Mouse (Mus musculus) limb, embryonic 12.5 days (tissue): ENCODE results near the gene Mrpl2. TPM values are rescaled to one million over a fixed set of nuclear protein-coding genes. Genes with fewer than 3 reads are reported as not detected.

Source experiments
- ATAC-seq: fragments of 200-750 bp; cut with Nextera tagmentation; 2 replicates; pipeline ENCODE4 v1.8.0; 2017; ENCODE audit warnings: low read depth, moderate TSS enrichment; ENCODE audit not compliant: insufficient number of reproducible peaks, insufficient read depth, low FRiP score, low TSS enrichment
- H3K27ac ChIP-seq: fragments of 300-500 bp; sonication (generic); 2 replicates; pipeline ENCODE4 v1.5.1; 2016; ENCODE audit warnings: mild to moderate bottlenecking, moderate library complexity
- H3K27me3 ChIP-seq: fragments of 300-500 bp; sonication (generic); 2 replicates; pipeline ENCODE4 v1.6.1; 2016; ENCODE audit warnings: mild to moderate bottlenecking, moderate library complexity
- H3K36me3 ChIP-seq: fragments of 300-500 bp; sonication (generic); 2 replicates; pipeline ENCODE4 v1.6.1; 2016; ENCODE audit warnings: mild to moderate bottlenecking, moderate library complexity
- H3K4me1 ChIP-seq: fragments of 300-500 bp; sonication (generic); replicated peaks from 2 replicates; pipeline ENCODE4 v1.6.1; 2016
- H3K4me2 ChIP-seq: fragments of 300-500 bp; sonication (generic); 2 replicates; pipeline ENCODE4 v1.6.1; 2016; ENCODE audit warnings: mild to moderate bottlenecking, moderate library complexity
- H3K4me3 ChIP-seq: fragments of 300-500 bp; sonication (generic); replicated peaks from 2 replicates; pipeline ENCODE4 v1.5.1; 2016; ENCODE audit warnings: mild to moderate bottlenecking
- H3K9ac ChIP-seq: fragments of 300-500 bp; sonication (generic); replicated peaks from 2 replicates; pipeline ENCODE4 v1.6.1; 2016; ENCODE audit warnings: mild to moderate bottlenecking, moderate library complexity
- H3K9me3 ChIP-seq: fragments of 300-500 bp; sonication (generic); 2 replicates; pipeline ENCODE4 v1.6.1; 2016; ENCODE audit warnings: mild to moderate bottlenecking, moderate library complexity
- WGBS: fragments of 180-500 bp; shearing (Covaris S2); methylation state at CpG from one replicate; pipeline ENCODE4 v1.1.7; 2016; 5-methylcytosine and 5-hydroxymethylcytosine counted together
- polyA plus RNA-seq: library from polyadenylated mRNA; unstranded; fragments of >200 nt; fragmentation: Nextera tagmentation; extraction: Ambion mirVana; gene quantifications from 2 replicates; pipeline ENCODE4 v1.2.1, GENCODE M21; 2016

The Mrpl2 gene
- polyA plus RNA-seq, 1 experiment from 2014 or later = 99.5 TPM

- Histone ChIP-seq H3K4me3 (no peak overlapping the region), H3K27ac (no peak overlapping the region), H3K27me3 (no peaks in the 10 kb centered on the region), H3K4me1 (peaks cover 12% of the 10 kb centered on the region), H3K36me3 (peaks cover 65% of the 10 kb centered on the region), H3K9ac (no peak overlapping the region), H3K4me2 (no peak overlapping the region), H3K9me3 (no peaks in the 10 kb centered on the region)
- no peak for ATAC-seq
- WGBS = 91% methylated on average over 6 of the region's 6 CpGs
Observed at GRCm38 (mm10) chr17:46685913-46686312, 39.9 kb downstream of the Mrpl2 start.

GRCm38 (mm10) chr17:46690665-46691064 is 44.6 kb downstream of the Mrpl2 start:
- 96% methylated on average over 12 of the region's 12 CpGs for WGBS
- no peak overlapping the region for H3K27ac ChIP-seq
- H3K4me1 ChIP-seq = no peaks in the 10 kb centered on the region
- no peak overlapping the region for H3K4me2 ChIP-seq
- H3K9me3 ChIP-seq = no peaks in the 10 kb centered on the region
- no peak overlapping the region for H3K9ac ChIP-seq
- peaks cover 56% of the 10 kb centered on the region for H3K36me3 ChIP-seq
- no peaks in the 10 kb centered on the region for H3K27me3 ChIP-seq
- H3K4me3 ChIP-seq = no peak overlapping the region
- ATAC-seq = no peak

GRCm38 (mm10) chr17:46691390-46691789 is 45.4 kb downstream of the Mrpl2 start:
- no peak overlapping the region for H3K4me3 ChIP-seq
- ATAC-seq = no peak
- 95% methylated on average over 2 of the region's 2 CpGs for WGBS
- no peak overlapping the region for H3K4me2 ChIP-seq
- H3K27ac ChIP-seq = no peak overlapping the region
- H3K27me3 ChIP-seq = no peaks in the 10 kb centered on the region
- H3K36me3 ChIP-seq = peaks cover 55% of the 10 kb centered on the region
- H3K4me1 ChIP-seq = no peaks in the 10 kb centered on the region
- no peaks in the 10 kb centered on the region for H3K9me3 ChIP-seq
- no peak overlapping the region for H3K9ac ChIP-seq

GRCm38 (mm10) chr17:46694517-46695063 is 48.6 kb downstream of the Mrpl2 start:
- Histone ChIP-seq H3K9ac (no peak overlapping the region), H3K4me2 (no peak overlapping the region), H3K4me3 (no peak overlapping the region), H3K9me3 (no peaks in the 10 kb centered on the region), H3K36me3 (peaks cover 64% of the 10 kb centered on the region), H3K4me1 (no peaks in the 10 kb centered on the region), H3K27me3 (no peaks in the 10 kb centered on the region), H3K27ac (no peak overlapping the region)
- WGBS = 58% methylated on average over 1 of the region's 1 CpGs
- ATAC-seq = no peak

GRCm38 (mm10) chr17:46698515-46698914 is 52.5 kb downstream of the Mrpl2 start:
- peaks cover 53% of the 10 kb centered on the region for H3K36me3 ChIP-seq
- no peak overlapping the region for H3K9ac ChIP-seq
- H3K4me3 ChIP-seq = no peak overlapping the region
- H3K27me3 ChIP-seq = no peaks in the 10 kb centered on the region
- H3K9me3 ChIP-seq = no peaks in the 10 kb centered on the region
- H3K27ac ChIP-seq = no peak overlapping the region
- H3K4me1 ChIP-seq = peaks cover 18% of the 10 kb centered on the region
- no peak overlapping the region for H3K4me2 ChIP-seq
- no peak for ATAC-seq
- 84% methylated on average over 6 of the region's 6 CpGs for WGBS

- Histone ChIP-seq H3K27me3 (no peaks in the 10 kb centered on the region), H3K9me3 (no peaks in the 10 kb centered on the region), H3K36me3 (peaks cover 47% of the 10 kb centered on the region), H3K4me3 (no peak overlapping the region), H3K4me2 (no peak overlapping the region), H3K27ac (no peak overlapping the region), H3K9ac (no peak overlapping the region), H3K4me1 (peaks cover 24% of the 10 kb centered on the region)
- no peak for ATAC-seq
- WGBS = 46% methylated on average over 5 of the region's 5 CpGs
Observed at GRCm38 (mm10) chr17:46699245-46699644, 53.2 kb downstream of the Mrpl2 start.

Other genes starting within 250 kb of the Mrpl2 start
- gene Crip3, start 217.3 kb upstream of the Mrpl2 start, polyA plus RNA-seq = 0.40 and 0.63 TPM in 2 replicates
- not detected in 2 replicates for gene Slc22a7, start 207.8 kb upstream of the Mrpl2 start, polyA plus RNA-seq
- gene Ttbk1, start 158.6 kb upstream of the Mrpl2 start, polyA plus RNA-seq = 0.34 and 0.45 TPM in 2 replicates
- gene Dnph1, start 149.5 kb upstream of the Mrpl2 start, polyA plus RNA-seq = 51.6 and 55.3 TPM in 2 replicates
- 8.9 and 10.8 TPM in 2 replicates for gene Cul9, start 99.8 kb upstream of the Mrpl2 start, polyA plus RNA-seq
- gene Srf, start 90.1 kb upstream of the Mrpl2 start, polyA plus RNA-seq = 11.8 and 12.4 TPM in 2 replicates
- 156 and 165 TPM in 2 replicates for gene Ptk7, start 16.7 kb upstream of the Mrpl2 start, polyA plus RNA-seq
- 27.2 and 27.6 TPM in 2 replicates for gene Klc4, start 207 bp upstream of the Mrpl2 start, polyA plus RNA-seq
- 56.1 and 60.1 TPM in 2 replicates for gene Cul7, start 4.1 kb downstream of the Mrpl2 start, polyA plus RNA-seq
- 68.8 and 70.0 TPM in 2 replicates for gene Rrp36, start 28.1 kb downstream of the Mrpl2 start, polyA plus RNA-seq
- 137 and 150 TPM in 2 replicates for gene Mea1, start 32.6 kb downstream of the Mrpl2 start, polyA plus RNA-seq
- 117 and 122 TPM in 2 replicates for gene Klhdc3, start 34.7 kb downstream of the Mrpl2 start, polyA plus RNA-seq
- gene Ppp2r5d, start 58.9 kb downstream of the Mrpl2 start, polyA plus RNA-seq = 108 and 117 TPM in 2 replicates
- gene Pex6, start 65.2 kb downstream of the Mrpl2 start, polyA plus RNA-seq = 37.7 and 42.1 TPM in 2 replicates
- gene Gnmt, start 82.9 kb downstream of the Mrpl2 start, polyA plus RNA-seq = 0.48 and 0.73 TPM in 2 replicates
- 58.5 and 64.8 TPM in 2 replicates for gene Cnpy3, start 106.0 kb downstream of the Mrpl2 start, polyA plus RNA-seq
- 0.16 and 0.55 TPM in 2 replicates for gene Ptcra, start 117.5 kb downstream of the Mrpl2 start, polyA plus RNA-seq
- 49.8 and 52.6 TPM in 2 replicates for gene 2310039H08Rik, start 126.4 kb downstream of the Mrpl2 start, polyA plus RNA-seq
- gene Rpl7l1, start 136.4 kb downstream of the Mrpl2 start, polyA plus RNA-seq = 179 and 210 TPM in 2 replicates
- gene Bicral, start 212.3 kb downstream of the Mrpl2 start, polyA plus RNA-seq = 4.4 and 4.8 TPM in 2 replicates
- gene Tbcc, start 244.5 kb downstream of the Mrpl2 start, polyA plus RNA-seq = 71.7 and 78.7 TPM in 2 replicates